Mouse (Mus musculus): ENCODE data around the gene Dbr1. TPM values are rescaled to one million over a fixed set of nuclear protein-coding genes. Genes with fewer than 3 reads are reported as not detected.

Gene Dbr1
- polyA plus RNA-seq (2014; fragmentation: Nextera tagmentation; extraction: Ambion mirVana): 31.2 and 35.4 TPM in 2 replicates

DNA sequence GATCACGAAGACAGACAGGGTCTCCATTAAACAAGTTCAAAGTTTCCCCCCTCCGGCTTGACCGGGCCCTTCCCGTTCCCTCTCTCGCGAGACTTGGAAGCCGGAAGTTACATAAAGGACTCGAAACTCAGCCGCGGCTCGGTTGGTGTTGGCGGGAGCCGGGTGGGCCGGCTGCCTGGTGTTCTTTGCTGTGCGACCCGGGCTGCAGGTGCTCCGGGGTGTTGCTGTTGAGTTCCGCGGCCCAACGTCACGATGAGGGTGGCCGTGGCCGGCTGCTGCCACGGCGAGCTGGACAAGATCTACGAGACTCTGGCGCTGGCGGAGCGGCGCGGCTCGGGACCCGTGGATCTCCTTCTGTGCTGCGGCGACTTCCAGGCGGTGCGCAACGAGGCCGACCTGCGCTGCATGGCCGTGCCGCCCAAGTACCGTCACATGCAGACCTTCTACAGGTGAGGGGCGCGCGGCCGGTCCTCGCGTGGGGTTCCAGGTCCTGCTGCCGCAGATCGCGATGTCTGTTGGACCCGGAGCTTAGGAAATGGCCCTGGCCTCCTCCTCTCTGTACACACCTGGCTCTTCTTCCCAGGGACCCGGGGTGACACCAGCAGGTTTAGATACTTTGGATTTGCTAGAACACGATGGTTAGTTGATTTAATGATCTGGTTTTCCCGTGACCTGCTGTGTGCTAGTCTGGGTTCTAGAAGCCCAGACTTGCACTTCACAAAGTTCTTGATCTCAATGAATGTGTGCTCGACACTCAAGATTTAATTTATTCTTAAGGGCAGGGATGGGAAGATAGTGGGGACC lies at the start of gene Dbr1:
Dbr1 (plus strand) TSS at position 123 of the 804 bp plus-strand sequence.
- no peaks in the 10 kb centered on the region for H3K9me3 ChIP-seq (ENCODE audit: control insufficient read depth, low read length)
- H3K27ac ChIP-seq (replicated peaks; ENCODE audit: low read depth, low read length): peak within 1 kb of the TSS; percentile 72
- H3K4me2 ChIP-seq (ENCODE audit: low read depth, severe bottlenecking): peak within 1 kb of the TSS; percentile 56
- peak; percentile 95 for DNase-seq (ENCODE audit: low spot score)
- ATAC-seq (ENCODE audit: insufficient number of reproducible peaks, low FRiP score, low TSS enrichment, low read depth): peak; percentile 93
- peak within 1 kb of the TSS; percentile 91 for H3K4me3 ChIP-seq (ENCODE audit: low read depth, low read length)
- 0 out of 2 replicates have a peak, but pooled peaks cover 2% of the 10 kb centered on the region for H3K4me1 ChIP-seq (ENCODE audit: control insufficient read depth, insufficient read depth, low read length)
- under 1% methylated on average over 49 of the region's 57 CpGs for WGBS
- H3K9ac ChIP-seq (ENCODE audit: low read length): peak within 1 kb of the TSS; percentile 88
- no peaks in the 10 kb centered on the region for H3K36me3 ChIP-seq (ENCODE audit: control insufficient read depth, insufficient read depth, low read length)
- H3K27me3 ChIP-seq (ENCODE audit: control insufficient read depth, insufficient read depth, low read length): no peaks in the 10 kb centered on the region

- ATAC-seq (ENCODE audit: insufficient number of reproducible peaks, low FRiP score, low TSS enrichment, low read depth): no peak
- no peaks in the 10 kb centered on the region for H3K4me1 ChIP-seq (ENCODE audit: control insufficient read depth, insufficient read depth, low read length)
- no peak overlapping the region for H3K4me3 ChIP-seq (ENCODE audit: low read depth, low read length)
- no peak overlapping the region for H3K27ac ChIP-seq (replicated peaks; ENCODE audit: low read depth, low read length)
- H3K36me3 ChIP-seq (ENCODE audit: control insufficient read depth, insufficient read depth, low read length): peaks cover 3% of the 10 kb centered on the region; the same call in 1 of the 2 replicates
- no peaks in the 10 kb centered on the region for H3K9me3 ChIP-seq (ENCODE audit: control insufficient read depth, low read length)
- 93% methylated on average over 1 of the region's 1 CpGs for WGBS
- no peak overlapping the region for H3K9ac ChIP-seq (ENCODE audit: low read length)
- DNase-seq (ENCODE audit: low spot score): no peak
- H3K27me3 ChIP-seq (ENCODE audit: control insufficient read depth, insufficient read depth, low read length): no peaks in the 10 kb centered on the region
- H3K4me2 ChIP-seq (ENCODE audit: low read depth, severe bottlenecking): no peak overlapping the region
These were observed 43.7 kb upstream of the Dbr1 start for GRCm38 (mm10) chr9:99531865-99532264.

- H3K4me1 ChIP-seq (ENCODE audit: control insufficient read depth, insufficient read depth, low read length): no peaks in the 10 kb centered on the region
These were observed 29.3 kb upstream of the Dbr1 start for GRCm38 (mm10) chr9:99546259-99546658.

GRCm38 (mm10) chr9:99552068-99552467 lies 23.5 kb upstream of the Dbr1 start:
- Histone ChIP-seq H3K9ac (ENCODE audit: low read length) (no peak overlapping the region), H3K4me3 (ENCODE audit: low read depth, low read length) (no peak overlapping the region), H3K36me3 (ENCODE audit: control insufficient read depth, insufficient read depth, low read length) (no peaks in the 10 kb centered on the region), H3K9me3 (ENCODE audit: control insufficient read depth, low read length) (no peaks in the 10 kb centered on the region), H3K4me1 (ENCODE audit: control insufficient read depth, insufficient read depth, low read length) (no peaks in the 10 kb centered on the region), H3K27ac (replicated peaks; ENCODE audit: low read depth, low read length) (no peak overlapping the region), H3K27me3 (ENCODE audit: control insufficient read depth, insufficient read depth, low read length) (no peaks in the 10 kb centered on the region), H3K4me2 (ENCODE audit: low read depth, severe bottlenecking) (no peak overlapping the region)
- WGBS: 52% methylated on average over 2 of the region's 2 CpGs
- DNase-seq (ENCODE audit: low spot score) (no peak), ATAC-seq (ENCODE audit: insufficient number of reproducible peaks, low FRiP score, low TSS enrichment, low read depth) (no peak)

More at GRCm38 (mm10) chr9:99546259-99546658, 29.3 kb upstream of the Dbr1 start:
- Histone ChIP-seq H3K9ac (ENCODE audit: low read length) (no peak overlapping the region), H3K4me2 (ENCODE audit: low read depth, severe bottlenecking) (no peak overlapping the region), H3K36me3 (ENCODE audit: control insufficient read depth, insufficient read depth, low read length) (no peaks in the 10 kb centered on the region), H3K27ac (replicated peaks; ENCODE audit: low read depth, low read length) (no peak overlapping the region), H3K9me3 (ENCODE audit: control insufficient read depth, low read length) (no peaks in the 10 kb centered on the region), H3K27me3 (ENCODE audit: control insufficient read depth, insufficient read depth, low read length) (no peaks in the 10 kb centered on the region), H3K4me3 (ENCODE audit: low read depth, low read length) (no peak overlapping the region)
- DNase-seq (ENCODE audit: low spot score) (no peak), ATAC-seq (ENCODE audit: insufficient number of reproducible peaks, low FRiP score, low TSS enrichment, low read depth) (no peak)
- 95% methylated on average over 1 of the region's 1 CpGs for WGBS

- H3K27ac ChIP-seq (replicated peaks; ENCODE audit: low read depth, low read length): no peak overlapping the region
- WGBS: 92% methylated on average over 2 of the region's 2 CpGs
- no peak overlapping the region for H3K4me2 ChIP-seq (ENCODE audit: low read depth, severe bottlenecking)
- H3K4me1 ChIP-seq (ENCODE audit: control insufficient read depth, insufficient read depth, low read length): no peaks in the 10 kb centered on the region
- no peaks in the 10 kb centered on the region for H3K27me3 ChIP-seq (ENCODE audit: control insufficient read depth, insufficient read depth, low read length)
- H3K4me3 ChIP-seq (ENCODE audit: low read depth, low read length): no peak overlapping the region
- DNase-seq (ENCODE audit: low spot score) (no peak), ATAC-seq (ENCODE audit: insufficient number of reproducible peaks, low FRiP score, low TSS enrichment, low read depth) (no peak)
- no peaks in the 10 kb centered on the region for H3K9me3 ChIP-seq (ENCODE audit: control insufficient read depth, low read length)
- no peaks in the 10 kb centered on the region for H3K36me3 ChIP-seq (ENCODE audit: control insufficient read depth, insufficient read depth, low read length)
- H3K9ac ChIP-seq (ENCODE audit: low read length): no peak overlapping the region
These were observed 22.6 kb upstream of the Dbr1 start for GRCm38 (mm10) chr9:99553049-99553448.

DNA sequence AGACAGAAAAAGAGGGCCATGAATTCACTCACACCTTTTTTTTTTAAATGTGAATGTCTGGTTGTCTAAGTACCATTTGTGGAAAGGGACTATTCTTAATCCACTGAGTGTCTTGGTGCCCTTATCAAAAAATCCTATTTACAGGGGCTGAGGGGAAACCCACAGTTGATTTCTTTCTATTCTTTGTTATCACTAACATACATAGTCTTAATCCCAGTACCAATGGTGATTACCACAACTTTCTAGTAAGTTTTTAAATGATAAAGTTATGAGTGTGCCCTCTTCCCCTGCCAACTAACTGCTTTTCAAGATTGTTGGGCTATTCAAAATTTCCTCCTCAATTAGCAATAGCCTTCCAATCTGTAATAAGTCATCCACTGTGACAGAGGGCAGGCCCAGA lies 21.5 kb upstream of the Dbr1 start:
- H3K27me3 ChIP-seq (ENCODE audit: control insufficient read depth, insufficient read depth, low read length): no peaks in the 10 kb centered on the region
- H3K9ac ChIP-seq (ENCODE audit: low read length): no peak overlapping the region
- no peaks in the 10 kb centered on the region for H3K4me1 ChIP-seq (ENCODE audit: control insufficient read depth, insufficient read depth, low read length)
- no peak overlapping the region for H3K4me2 ChIP-seq (ENCODE audit: low read depth, severe bottlenecking)
- no peak overlapping the region for H3K27ac ChIP-seq (replicated peaks; ENCODE audit: low read depth, low read length)
- ATAC-seq (ENCODE audit: insufficient number of reproducible peaks, low FRiP score, low TSS enrichment, low read depth): no peak
- no peak overlapping the region for H3K4me3 ChIP-seq (ENCODE audit: low read depth, low read length)
- no peaks in the 10 kb centered on the region for H3K36me3 ChIP-seq (ENCODE audit: control insufficient read depth, insufficient read depth, low read length)
- no peak for DNase-seq (ENCODE audit: low spot score)
- H3K9me3 ChIP-seq (ENCODE audit: control insufficient read depth, low read length): no peaks in the 10 kb centered on the region

DNA sequence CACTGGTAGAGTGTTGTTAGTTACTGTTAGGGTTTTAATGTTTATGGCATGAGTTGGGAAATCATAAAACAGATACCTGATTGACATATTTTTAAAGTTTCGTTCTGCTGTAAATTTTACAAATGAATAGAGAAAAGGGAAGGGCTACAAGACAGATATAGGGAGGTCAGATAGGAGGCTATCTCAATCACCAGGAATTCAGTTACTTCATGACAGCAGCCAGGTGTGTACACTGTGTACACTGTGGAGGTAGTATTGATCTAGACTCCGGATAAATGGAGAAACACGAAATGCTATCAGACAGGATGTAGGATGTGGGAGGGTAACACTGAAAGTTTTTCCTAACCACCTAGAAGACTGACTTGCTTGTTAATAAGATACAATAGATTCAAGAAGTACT lies 20.3 kb upstream of the Dbr1 start:
- Histone ChIP-seq H3K4me1 (ENCODE audit: control insufficient read depth, insufficient read depth, low read length) (no peaks in the 10 kb centered on the region), H3K27ac (replicated peaks; ENCODE audit: low read depth, low read length) (no peak overlapping the region), H3K36me3 (ENCODE audit: control insufficient read depth, insufficient read depth, low read length) (no peaks in the 10 kb centered on the region), H3K9me3 (ENCODE audit: control insufficient read depth, low read length) (no peaks in the 10 kb centered on the region), H3K4me2 (ENCODE audit: low read depth, severe bottlenecking) (no peak overlapping the region), H3K4me3 (ENCODE audit: low read depth, low read length) (no peak overlapping the region), H3K9ac (ENCODE audit: low read length) (no peak overlapping the region), H3K27me3 (ENCODE audit: control insufficient read depth, insufficient read depth, low read length) (no peaks in the 10 kb centered on the region)
- no peak for ATAC-seq (ENCODE audit: insufficient number of reproducible peaks, low FRiP score, low TSS enrichment, low read depth)
- 95% methylated on average over 3 of the region's 3 CpGs for WGBS
- DNase-seq (ENCODE audit: low spot score): no peak

DNA sequence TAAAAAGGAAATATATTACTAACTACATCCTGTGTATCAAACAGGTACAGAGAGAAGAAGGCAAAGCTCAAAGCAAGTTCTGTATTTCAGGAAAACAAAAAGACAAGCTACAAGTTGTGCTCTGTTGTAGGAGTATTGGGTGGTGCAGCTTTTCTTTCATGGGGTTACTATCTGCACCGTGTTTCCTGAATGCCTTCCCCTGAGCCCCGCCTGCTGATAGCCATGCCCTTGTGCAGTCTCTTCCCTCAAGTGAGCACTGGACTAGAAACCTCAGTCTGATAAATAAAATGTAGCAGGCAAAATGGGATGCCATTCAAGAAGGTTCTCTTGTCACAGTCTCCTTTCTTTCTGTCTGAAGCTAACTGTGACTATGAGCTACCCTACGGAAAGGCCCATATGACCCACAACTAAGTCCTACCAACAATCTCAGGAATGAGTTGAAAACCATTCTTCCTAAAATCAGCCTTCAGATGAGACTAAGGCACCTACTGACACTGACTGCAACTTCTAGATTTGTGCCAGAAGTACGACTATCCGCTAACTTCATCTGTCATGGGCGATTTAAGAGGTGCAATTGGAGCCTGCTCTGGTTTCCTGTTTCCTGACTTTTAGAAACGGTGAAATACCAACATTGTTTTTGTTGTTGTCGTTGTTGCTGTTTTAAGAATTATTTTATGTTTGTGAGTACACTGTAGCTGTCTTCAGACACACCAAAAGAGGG lies 17.9 kb upstream of the Dbr1 start:
- H3K9ac ChIP-seq (ENCODE audit: low read length): no peak overlapping the region
- H3K4me3 ChIP-seq (ENCODE audit: low read depth, low read length): no peak overlapping the region
- no peak for ATAC-seq (ENCODE audit: insufficient number of reproducible peaks, low FRiP score, low TSS enrichment, low read depth)
- no peaks in the 10 kb centered on the region for H3K27me3 ChIP-seq (ENCODE audit: control insufficient read depth, insufficient read depth, low read length)
- H3K9me3 ChIP-seq (ENCODE audit: control insufficient read depth, low read length): no peaks in the 10 kb centered on the region
- H3K4me2 ChIP-seq (ENCODE audit: low read depth, severe bottlenecking): no peak overlapping the region
- DNase-seq (ENCODE audit: low spot score): no peak
- no peaks in the 10 kb centered on the region for H3K4me1 ChIP-seq (ENCODE audit: control insufficient read depth, insufficient read depth, low read length)
- H3K27ac ChIP-seq (replicated peaks; ENCODE audit: low read depth, low read length): no peak overlapping the region
- no peaks in the 10 kb centered on the region for H3K36me3 ChIP-seq (ENCODE audit: control insufficient read depth, insufficient read depth, low read length)
- 84% methylated on average over 8 of the region's 8 CpGs for WGBS

Measured in limb, embryonic 11.5 days (tissue).